Mouse (Mus musculus) cerebellum, adult 18-20 months (tissue): Measurements from ENCODE around the gene Nav2.
A peak's percentile ranks its signal among the peaks of the same experiment; 100 is the strongest.

Experiments
- DNase-seq, 2 experiments: peaks; one replicate each; pipeline ENCODE4 v3.0.0; 2021

Nav2 gene

DNA sequence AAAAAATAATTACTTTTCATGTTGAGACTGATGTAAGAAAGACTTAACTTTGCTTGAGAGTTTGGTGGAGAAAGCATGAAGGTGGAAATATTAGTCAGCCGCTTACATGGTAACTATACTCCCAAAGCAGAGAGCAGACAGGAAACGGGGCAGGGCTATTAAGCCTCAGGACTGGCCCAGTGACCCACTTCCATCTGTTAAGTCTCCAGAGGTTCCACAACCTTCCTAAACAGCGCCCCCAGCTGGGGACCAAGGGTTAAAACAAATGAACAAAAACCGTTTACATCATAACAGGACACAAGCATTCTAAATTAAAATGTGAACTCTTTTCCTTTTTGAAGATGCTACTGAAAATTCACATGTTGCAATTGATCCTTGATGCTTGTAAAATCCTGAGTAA lies 29.7 kb downstream of the Nav2 start:
- DNase-seq, result no peak

DNA sequence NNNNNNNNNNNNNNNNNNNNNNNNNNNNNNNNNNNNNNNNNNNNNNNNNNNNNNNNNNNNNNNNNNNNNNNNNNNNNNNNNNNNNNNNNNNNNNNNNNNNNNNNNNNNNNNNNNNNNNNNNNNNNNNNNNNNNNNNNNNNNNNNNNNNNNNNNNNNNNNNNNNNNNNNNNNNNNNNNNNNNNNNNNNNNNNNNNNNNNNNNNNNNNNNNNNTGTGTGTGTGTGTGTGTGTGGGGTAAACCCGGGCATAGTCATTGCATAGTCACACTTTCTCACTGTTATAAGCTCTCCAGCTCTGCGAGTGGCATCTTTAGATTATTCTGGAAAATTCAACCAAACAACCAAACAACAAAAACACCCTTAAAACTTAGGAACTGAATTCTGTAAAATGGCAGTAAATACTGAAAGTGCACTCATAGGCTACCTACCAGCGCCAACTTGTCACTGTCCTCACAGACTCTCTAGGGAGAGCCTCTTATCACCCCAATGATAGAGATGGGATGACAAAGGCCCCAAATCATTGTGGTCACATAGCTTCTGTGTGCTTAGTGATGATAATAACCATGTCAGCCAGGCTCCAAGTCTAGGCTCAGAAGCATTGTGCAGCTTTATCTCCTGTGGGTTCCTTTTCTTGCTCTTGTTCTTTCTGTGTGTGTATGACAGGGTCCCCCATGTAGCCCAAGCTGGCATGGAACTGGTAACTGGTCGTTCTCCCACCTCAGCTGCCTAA lies 40.0 kb downstream of the Nav2 start:
- DNase-seq, result no peak

- no peak for DNase-seq
These were observed 46.0 kb downstream of the Nav2 start for GRCm38 (mm10) chr7:48954501-48954900.

- DNase-seq, result peak; percentile 87 to 98
These were observed 50.2 kb downstream of the Nav2 start for GRCm38 (mm10) chr7:48958528-48959315.

DNA sequence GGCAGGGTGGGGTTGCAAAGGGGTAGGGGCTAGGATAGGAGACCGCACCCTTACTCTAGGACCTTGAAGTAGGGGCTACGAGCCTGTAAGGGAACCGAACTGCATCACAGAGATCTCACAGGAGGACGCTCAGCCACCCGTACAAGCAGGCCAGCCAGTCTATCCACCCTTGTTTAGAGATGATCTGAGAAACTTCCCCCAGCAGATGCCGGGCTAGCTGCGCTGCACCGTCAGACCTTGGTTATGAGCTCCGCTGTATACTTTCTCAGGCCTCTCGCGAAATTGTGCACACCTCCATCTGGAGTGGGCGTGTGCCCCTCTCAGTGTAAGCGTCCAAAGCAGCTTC lies 50.8 kb downstream of the Nav2 start:
- DNase-seq, result peak in 1 of 2 experiments; percentile 25

DNA sequence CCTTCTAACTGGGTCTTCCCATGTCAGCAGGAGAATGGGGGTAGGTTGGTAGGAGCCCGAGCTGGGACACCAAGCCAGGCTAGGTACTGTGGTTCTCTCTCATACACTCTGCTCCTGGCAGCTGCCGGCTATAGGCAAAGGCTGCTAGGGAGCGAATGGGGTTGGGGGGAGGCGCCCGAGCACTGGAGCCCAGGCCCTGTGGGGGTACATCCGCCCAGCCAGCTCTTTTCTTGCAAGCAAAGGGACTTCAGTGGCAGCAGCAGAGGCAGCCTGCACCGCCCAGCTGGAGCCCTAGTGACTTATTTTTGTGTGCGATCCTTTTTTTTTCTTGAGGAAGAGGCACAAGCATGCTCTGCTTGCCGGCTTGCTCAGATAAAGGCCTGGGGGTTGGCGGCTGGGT lies 51.6 kb downstream of the Nav2 start:
- peak; percentile 17 to 33 for DNase-seq

DNA sequence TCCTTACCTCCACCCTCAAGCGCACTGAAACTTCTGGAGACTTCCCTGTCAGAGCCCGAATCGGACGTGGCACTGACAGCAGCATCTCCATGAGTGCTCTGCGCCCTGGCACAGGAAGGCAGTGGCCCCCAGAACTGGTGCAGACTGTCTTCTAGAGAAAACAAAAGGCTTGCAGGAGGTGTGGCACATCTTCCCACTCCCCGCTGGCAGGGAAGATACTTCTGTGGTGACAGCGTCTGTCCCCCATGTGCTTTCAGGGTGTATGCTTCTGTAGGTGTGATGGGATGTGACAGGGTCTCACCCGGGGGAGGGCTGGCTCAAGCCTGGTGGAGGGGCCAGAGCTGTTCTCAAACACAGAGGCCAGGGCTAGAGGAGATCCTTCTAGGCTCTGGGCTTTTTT lies 53.0 kb downstream of the Nav2 start:
- peak in 1 of 2 experiments; percentile 17 for DNase-seq

- no peak for DNase-seq
These were observed 53.4 kb downstream of the Nav2 start for GRCm38 (mm10) chr7:48961935-48962334.

- DNase-seq, result peak in 1 of 2 experiments; percentile 27
These were observed 54.6 kb downstream of the Nav2 start for GRCm38 (mm10) chr7:48963112-48963511.

DNA sequence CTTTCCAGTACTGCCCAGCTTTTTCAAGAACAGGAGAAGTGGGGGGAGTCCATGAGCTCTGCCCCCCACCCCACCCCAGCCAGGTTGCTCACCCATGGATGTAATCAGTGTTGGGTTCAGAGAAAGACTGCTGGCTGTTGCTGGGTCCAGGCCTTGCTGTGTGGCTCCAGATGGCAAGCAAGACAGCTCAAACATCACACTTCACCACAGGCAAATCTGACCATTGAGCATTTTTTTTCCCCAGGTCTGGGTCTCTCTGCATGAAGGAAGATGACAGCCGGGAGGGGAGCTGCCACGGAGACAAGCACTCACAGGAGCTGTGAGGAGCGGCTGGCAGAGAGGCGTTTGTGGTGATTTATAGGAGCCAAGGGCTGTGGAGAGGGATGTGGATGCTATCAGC lies 55.0 kb downstream of the Nav2 start:
- DNase-seq, result no peak

- DNase-seq, result no peak
These were observed 57.4 kb downstream of the Nav2 start for GRCm38 (mm10) chr7:48965796-48966512.

DNA sequence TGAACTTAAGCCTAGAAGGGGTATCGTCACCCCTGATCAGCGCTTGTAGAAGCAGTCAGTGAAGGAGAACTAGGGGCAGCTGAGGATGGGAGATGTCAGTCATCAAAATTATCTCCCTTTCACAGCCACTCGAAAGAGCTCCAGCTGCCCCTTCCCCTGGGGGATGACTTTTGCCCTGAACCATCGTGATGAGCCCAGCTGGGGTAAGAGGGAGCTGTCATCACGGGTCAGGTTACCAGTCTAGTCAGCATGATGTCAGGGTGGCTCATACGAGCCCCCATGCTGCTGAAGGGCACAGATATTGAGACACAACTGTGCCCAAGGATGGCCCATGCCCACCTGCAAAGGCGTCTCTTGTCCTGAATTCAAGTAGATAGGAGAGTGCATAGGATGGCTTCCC lies 72.5 kb downstream of the Nav2 start:
- DNase-seq, result no peak

DNA sequence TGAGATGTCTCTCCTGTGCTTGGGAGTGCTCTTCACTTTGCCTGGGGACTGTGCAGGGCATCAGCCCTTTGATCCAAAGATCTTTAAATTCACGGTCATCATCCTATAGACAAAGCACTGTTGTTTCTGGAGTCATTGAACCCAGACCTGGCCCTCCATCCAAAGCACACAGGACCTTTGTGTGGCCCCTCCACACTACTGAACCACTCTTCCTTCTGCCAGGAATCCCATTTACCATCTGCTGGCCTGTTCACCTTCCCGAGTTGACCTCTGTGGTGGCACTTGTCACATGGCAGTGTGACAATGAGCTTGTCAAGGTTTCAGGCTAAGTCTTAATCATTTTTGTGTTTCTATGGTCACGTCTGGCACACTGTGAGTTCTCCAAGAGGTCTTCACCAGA lies 73.3 kb downstream of the Nav2 start:
- no peak for DNase-seq

GRCm38 (mm10) chr7:48982573-48982972 lies 74.1 kb downstream of the Nav2 start:
- DNase-seq, result no peak

GRCm38 (mm10) chr7:48991911-48992552 lies 83.5 kb downstream of the Nav2 start:
- DNase-seq, result no peak

DNA sequence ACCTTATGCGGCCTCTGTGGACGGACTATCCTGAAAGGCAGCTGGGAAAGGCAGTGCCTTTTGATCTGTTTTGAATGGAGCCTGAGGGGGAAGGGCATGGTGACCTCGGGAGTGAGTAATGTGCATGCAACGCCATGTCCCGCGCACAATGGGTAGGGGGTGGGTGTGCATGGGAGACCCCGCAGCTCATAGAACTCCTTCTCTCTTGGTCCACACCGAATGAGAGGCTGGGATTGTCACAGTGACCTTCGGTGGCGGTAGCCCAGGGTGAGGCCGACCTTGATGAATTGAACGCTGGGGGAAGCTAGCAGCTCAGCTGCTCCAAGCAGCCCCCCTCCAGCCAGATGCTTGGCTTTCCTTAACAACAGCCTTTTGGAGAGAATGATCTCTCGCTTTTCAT lies 86.7 kb downstream of the Nav2 start:
- no peak for DNase-seq

- no peak for DNase-seq
These were observed 87.2 kb downstream of the Nav2 start for GRCm38 (mm10) chr7:48995701-48996100.

DNA sequence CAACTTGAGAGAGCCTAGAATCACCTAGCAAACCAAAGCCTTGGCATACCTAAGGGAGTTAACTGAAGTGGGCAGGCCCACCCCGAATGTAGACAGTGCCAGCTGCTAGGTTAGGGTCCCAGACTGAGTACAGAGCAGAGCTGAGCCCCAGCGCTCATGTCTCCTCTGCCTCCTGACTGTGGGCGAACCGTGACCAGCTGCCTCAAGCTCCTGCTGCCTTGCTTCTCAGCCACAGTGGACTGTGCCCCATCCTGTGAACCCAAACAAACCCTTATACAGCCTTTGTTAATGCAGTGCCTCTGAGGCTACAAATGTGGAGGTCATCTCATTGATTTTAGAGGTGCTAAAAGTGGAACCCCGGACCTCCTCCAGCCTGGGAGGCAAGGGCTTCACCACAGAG lies 88.3 kb downstream of the Nav2 start:
- no peak for DNase-seq

DNA sequence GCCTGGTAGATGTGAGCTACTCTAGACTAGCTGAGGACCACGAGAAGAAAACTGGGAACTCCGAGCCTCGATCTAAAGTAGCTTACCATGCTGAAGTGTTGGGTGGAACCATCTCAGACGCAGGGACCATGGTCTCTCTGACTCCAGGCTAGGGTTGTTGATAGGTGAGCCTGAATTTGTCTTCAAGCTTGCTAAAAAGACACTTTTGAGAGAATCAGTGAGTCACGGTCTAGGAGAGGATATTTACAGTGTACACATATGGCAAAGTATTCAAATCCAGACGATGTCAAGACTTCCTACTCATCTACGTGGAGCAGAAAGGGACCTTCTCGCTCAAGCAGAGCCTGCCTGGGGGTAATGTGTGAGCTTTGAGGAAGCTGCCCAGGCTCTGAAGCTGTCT lies 89.6 kb downstream of the Nav2 start:
- no peak for DNase-seq

DNA sequence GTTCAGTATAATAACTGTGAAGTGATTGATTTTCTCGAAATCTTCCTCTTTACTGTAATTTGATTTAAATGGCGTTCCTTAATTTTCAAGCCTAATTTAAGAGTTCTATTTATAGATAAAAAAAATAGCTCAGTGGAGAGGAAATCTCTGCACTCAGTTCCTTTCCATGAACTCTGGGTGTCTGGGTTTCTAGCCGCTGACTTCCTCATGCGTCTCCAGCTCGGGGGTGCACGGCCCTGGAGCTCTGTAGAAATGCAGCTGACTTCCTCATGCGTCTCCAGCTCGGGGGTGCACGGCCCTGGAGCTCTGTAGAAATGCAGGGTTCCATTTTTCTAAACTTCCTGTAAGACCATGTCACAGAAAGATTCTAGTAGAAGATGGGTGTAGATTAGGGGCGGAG lies 90.1 kb downstream of the Nav2 start:
- no peak for DNase-seq

- DNase-seq, result no peak
These were observed 92.3 kb downstream of the Nav2 start for GRCm38 (mm10) chr7:49000816-49001215.

DNA sequence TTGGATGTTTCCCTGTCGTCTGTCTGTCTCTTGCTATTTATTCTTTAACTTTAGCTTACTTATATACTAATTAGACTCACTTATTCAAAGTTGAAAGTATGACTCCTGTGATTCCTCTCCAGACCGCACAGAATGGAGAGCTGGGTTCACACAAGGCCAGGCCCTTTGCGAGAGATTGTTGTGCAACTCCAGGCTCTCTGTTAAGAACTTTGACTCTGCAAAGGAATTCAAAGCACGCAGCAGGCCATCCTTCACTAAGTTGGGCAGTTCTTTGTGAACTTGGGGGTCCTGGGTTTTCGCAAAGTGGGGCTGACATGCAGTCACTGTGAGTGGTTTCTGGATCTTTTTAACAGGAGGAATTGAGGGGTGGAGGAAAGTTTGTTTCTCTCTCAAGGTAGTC lies 95.9 kb downstream of the Nav2 start:
- DNase-seq, result no peak

DNA sequence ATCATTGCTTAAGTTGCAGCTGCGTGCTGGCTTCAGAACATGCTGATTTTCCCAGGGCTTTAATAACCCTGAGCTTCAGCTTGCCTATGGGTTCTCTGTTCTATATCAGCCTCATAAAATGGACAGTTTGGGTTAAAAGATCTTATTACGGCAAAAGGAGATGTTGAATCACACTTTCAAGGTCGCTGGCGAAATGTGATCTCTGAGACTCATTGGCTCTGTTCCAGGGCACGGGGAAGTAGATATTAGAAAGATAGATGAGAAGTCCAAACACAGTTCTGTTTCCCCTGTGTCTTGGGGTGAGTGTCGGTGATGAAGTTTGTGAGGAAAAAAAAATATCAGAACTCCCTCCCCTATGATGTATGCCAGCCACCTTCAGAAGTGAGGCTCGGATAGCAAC lies 98.4 kb downstream of the Nav2 start:
- DNase-seq, result no peak
